Mouse (Mus musculus) CD4-positive, CD25-positive, alpha-beta regulatory T cell, adult 2 months (primary cell): ENCODE results near the gene Phospho1.
"Not testable (repeated sequence)": the region's sequence is repeated elsewhere in the genome, so short reads cannot be mapped to it uniquely, and the experiment has no call there.

Source experiments
- DNase-seq: peaks from one replicate; pipeline ENCODE4 v3.0.0-alpha.2; 2012; ENCODE audit warnings: low read depth, low spot score

Gene Phospho1

DNA sequence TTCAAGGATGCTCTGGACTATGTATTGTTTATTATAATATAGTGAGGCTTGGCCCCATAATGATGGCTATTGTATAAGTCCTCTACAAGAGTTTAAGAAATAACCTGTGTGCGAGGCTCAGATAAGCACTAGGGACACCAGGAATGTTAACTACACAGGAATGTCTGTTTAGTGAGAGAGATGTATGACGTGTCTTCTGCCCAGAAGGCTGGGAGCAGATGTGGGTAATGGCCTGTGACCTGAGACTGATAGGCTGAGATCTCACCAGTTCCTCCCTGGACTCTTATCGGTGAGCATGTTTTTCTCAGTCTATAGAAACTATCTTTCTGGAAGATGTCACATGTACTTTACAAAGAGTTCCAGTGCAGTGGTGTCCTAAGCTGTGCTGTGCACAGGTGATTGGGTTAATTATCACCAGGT is 35.8 kb downstream of the Phospho1 start:
- no peak for DNase-seq

DNA sequence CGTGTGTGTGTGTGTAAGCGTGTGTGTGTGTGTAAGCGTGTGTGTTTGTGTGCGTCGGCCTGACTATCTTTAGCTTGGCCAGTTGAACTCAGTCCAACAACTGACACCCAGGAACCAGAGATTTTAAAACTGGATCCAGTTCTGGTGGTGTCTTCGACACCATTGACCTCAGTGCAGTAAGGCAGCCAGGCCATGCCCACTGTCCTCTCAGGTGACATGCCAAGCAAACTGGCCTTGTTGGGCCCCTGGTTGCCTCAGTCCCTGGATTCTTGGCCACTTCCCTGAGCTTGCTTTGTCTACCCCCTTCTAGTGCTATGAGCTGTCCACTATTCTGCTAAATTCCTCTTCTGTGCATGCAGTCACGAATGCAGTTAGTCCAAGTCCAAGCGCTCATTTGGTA is 37.1 kb downstream of the Phospho1 start:
- DNase-seq = no peak

DNA sequence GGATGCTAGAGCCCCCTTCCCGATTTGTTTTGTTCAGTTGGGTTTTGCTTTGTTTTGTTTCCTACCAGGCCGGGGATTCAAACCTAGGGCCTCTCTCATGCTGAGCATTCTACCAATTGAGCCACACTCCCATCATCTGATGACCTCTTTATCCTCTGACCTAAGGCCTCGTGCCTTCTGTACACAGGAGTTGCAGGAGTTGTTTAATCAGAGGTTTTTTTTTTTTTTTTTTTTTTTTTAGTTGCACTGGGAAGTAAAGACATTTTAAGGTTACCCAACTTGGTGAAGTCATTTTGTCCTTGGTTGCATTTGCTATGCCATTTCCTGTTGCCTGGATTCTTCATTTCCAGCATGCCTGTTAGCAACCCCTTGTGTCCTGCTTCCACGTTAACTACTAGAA is 45.1 kb downstream of the Phospho1 start:
- DNase-seq = no peak

DNA sequence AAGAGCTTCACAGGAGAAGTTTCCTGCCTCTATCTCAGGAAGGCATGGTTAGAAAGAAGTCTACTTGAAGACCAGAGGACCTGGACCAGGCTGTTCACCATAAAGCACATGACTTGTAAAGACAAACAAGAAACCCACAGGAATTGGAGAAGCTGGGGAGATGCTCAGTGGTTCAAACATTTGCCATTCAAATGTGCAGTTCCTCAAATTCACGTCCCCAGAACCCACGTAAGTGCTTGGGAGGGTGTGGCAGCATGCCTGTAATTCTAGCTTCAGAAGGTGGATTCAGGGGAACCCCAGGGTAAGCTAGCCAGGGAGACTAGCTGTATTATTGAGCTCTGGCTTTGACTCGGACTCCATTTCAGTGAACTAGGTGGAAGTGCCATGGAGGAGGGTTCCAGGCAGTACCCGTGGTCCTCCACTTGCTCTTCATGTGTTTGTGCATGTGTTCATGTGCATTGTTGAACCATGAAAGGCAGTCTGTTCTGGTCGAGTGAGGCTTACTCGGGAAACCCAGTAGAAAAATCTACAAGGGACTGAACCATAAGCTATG is 45.7 kb downstream of the Phospho1 start:
- no peak for DNase-seq

DNA sequence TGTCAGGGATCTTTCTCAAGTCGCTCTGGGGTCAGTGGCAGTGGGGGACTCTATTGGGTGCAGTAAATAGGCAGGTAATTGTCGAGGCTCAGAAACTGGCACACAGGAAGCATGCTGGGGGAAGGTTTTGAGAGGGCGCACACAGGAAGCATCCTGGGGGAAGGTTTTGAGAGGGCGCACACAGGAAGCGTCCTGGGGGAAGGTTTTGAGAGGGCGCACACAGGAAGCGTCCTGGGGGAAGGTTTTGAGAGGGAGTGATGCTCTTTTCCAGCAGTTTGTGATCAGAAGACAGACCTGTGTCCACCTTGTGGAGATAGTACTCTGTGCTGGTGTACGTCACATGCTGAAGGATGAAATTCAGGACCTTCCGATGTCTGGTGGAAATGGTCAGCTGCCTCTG is 51.5 kb downstream of the Phospho1 start:
- DNase-seq = peak; percentile 49

DNA sequence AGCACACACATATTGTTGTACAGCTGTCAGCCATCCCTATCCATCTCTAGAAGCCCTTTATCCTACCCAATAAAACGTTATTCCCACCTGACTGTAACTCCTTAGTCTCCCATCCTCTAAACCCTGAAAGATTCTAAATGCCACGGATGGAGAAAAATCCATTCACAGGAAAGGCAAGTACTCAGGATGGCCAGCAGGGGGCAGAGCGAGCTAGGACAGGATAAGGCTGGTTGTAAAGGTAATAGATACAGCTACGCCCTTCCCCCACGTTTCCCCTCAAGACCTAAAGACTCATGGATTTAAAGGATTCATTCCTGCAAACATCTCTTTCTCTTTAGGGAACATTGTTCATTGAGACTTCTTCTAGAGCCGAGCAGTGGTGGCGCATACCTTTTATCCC is 52.0 kb downstream of the Phospho1 start:
- peak; percentile 80 for DNase-seq

DNA sequence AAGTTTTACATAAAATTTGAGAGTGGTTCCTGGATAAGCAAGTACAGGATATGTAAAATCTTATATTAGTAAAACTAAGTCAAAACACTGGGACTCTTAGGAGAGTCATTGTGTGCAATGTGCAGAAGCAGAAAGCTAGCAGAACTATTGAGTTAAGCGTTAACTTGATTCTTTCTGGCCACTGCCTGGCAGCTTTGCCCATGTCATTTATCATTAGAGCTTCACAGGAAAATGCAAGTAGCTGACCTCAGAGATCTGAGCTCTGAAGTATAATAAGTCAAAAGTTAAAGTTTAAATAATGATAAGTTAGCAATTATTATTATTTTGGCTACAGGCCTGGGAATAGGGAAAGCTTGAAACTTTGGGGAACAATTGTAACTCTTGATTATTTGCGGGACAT is 55.6 kb downstream of the Phospho1 start:
- not testable (repeated sequence) for DNase-seq
